In the genomic region with DNA sequence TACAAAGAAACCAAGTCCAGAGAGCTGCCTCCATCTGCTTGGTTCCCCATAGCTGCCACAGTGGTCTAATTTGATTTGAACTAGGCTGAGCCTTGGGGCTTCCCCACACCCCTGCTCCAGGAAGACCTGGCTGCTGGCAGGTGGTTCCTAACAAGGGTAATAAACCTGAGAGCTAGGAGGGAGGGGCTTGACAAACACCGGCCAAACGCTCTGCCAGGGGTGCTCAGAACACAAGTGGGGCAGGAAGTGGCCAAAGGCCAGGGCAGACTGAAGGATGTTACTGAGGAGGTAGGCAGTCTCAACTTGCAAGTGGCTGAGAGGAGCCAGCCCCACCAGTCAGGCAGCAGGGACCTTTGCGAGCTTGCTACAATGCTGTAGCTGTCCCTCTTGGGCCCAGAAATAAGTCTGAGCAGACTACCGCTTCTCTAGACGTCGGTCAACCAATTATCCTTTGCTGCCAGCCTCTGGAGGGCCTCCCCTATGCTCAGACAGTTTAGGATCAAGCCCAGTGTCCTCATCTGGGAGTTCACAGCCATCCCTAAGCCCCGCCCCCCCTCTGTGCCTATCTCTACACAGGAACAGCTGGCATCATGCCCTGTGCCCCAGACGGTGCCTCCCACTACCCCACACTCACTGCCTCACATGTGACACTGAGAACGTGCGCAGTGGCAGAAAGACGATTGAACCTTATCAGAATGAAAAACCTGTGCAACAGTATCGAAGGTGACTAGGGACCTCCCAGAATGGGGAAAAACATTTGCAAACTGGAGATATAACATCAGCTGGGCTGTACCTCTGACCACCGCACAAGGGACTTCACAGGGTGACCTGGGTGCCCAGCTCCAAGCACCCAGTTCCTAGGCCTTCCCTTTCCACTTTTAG, we compare ENCODE assay signal across 8 mouse cellular contexts. TPM values are rescaled to one million over a fixed set of nuclear protein-coding genes. Genes with fewer than 3 reads are reported as not detected.
DNase-seq lines count a peak whose midpoint lies in the region; ATAC-seq and TF ChIP-seq lines count a peak whose summit lies in the region.

No protein-coding gene starts in this region.

- H3K9me3 ChIP-seq in intestine, embryonic 14.5 days (ENCODE audit: control insufficient read depth, low read length): no peaks in the 10 kb centered on the region
- H3K9me3 ChIP-seq in lung, embryonic 14.5 days (ENCODE audit: low read depth, low read length): no peaks in the 10 kb centered on the region
- H3K9me3 ChIP-seq in forebrain, embryonic 13.5 days (replicated peaks): no peaks in the 10 kb centered on the region

- no peaks in the 10 kb centered on the region; the same call in 1 of the 2 replicates for H3K4me1 ChIP-seq in bone marrow, adult 2 months (ENCODE audit: control insufficient read depth, insufficient read depth, low read length)
- H3K4me1 ChIP-seq in intestine, embryonic 14.5 days (replicated peaks; ENCODE audit: control insufficient read depth, insufficient read depth, low read length): peaks cover 43% of the 10 kb centered on the region
- peaks cover 6% of the 10 kb centered on the region; the same call in 1 of the 2 replicates for H3K4me1 ChIP-seq in lung, embryonic 14.5 days (ENCODE audit: insufficient read depth)
- peaks cover 21% of the 10 kb centered on the region for H3K4me1 ChIP-seq in forebrain, embryonic 13.5 days

- H3K27me3 ChIP-seq in intestine, embryonic 14.5 days (replicated peaks; ENCODE audit: control insufficient read depth, insufficient read depth, low read length): no peaks in the 10 kb centered on the region
- H3K27me3 ChIP-seq in lung, embryonic 14.5 days (ENCODE audit: insufficient read depth, low read length): no peaks in the 10 kb centered on the region
- no peaks in the 10 kb centered on the region for H3K27me3 ChIP-seq in splenic B cell, adult 2 months (ENCODE audit: control insufficient read depth, insufficient read depth, low read length, poor library complexity, severe bottlenecking)
- H3K27me3 ChIP-seq in forebrain, embryonic 13.5 days: no peaks in the 10 kb centered on the region

- peak overlapping the region; percentile 87 for H3K27ac ChIP-seq in bone marrow, adult 2 months (ENCODE audit: control insufficient read depth, insufficient read depth, low read depth, low read length, poor library complexity)
- H3K27ac ChIP-seq in intestine, embryonic 14.5 days (ENCODE audit: low read depth): peak overlapping the region; percentile 77
- peak overlapping the region; percentile 67 for H3K27ac ChIP-seq in lung, embryonic 14.5 days (ENCODE audit: low read depth)
- no peak overlapping the region for H3K27ac ChIP-seq in forebrain, embryonic 13.5 days

- intact Hi-C loops in gastrocnemius, postnatal 14 days (cut with DNase I; ENCODE audit: low total_unique reads): no loop called here

- no peaks in the 10 kb centered on the region for H3K36me3 ChIP-seq in intestine, embryonic 14.5 days (ENCODE audit: control insufficient read depth, insufficient read depth, low read length)
- H3K36me3 ChIP-seq in lung, embryonic 14.5 days (ENCODE audit: insufficient read depth): no peaks in the 10 kb centered on the region
- no peaks in the 10 kb centered on the region for H3K36me3 ChIP-seq in splenic B cell, adult 2 months (ENCODE audit: control insufficient read depth, insufficient read depth, low read length, poor library complexity, severe bottlenecking)
- no peaks in the 10 kb centered on the region for H3K36me3 ChIP-seq in forebrain, embryonic 13.5 days (ENCODE audit: poor library complexity, severe bottlenecking)

- no peak overlapping the region for H3K4me3 ChIP-seq in bone marrow, adult 2 months (replicated peaks; ENCODE audit: control insufficient read depth, low read depth, low read length)
- H3K4me3 ChIP-seq in intestine, embryonic 14.5 days (ENCODE audit: low read depth, low read length): no peak overlapping the region
- H3K4me3 ChIP-seq in lung, embryonic 14.5 days (ENCODE audit: low read depth, low read length): no peak overlapping the region
- H3K4me3 ChIP-seq in forebrain, embryonic 13.5 days: no peak overlapping the region

- ATAC-seq in intestine, embryonic 14.5 days (replicated peaks; ENCODE audit: low FRiP score, low TSS enrichment, low read depth): peak; percentile 75
- ATAC-seq in lung, embryonic 14.5 days (ENCODE audit: insufficient read depth): 0 out of 2 replicates have a peak, but pooled peaks have one; percentile 38
- no peak for ATAC-seq in forebrain, embryonic 13.5 days

- no peak for TF ChIP-seq CTCF in bone marrow, adult 2 months (IDR thresholded peaks at IDR 0.05; ENCODE audit: control insufficient read depth, insufficient read depth, low read length)
- no peak for TF ChIP-seq CTCF in lung, embryonic 14.5 days (IDR thresholded peaks at IDR 0.05; ENCODE audit: low read depth)

- peak overlapping the region; percentile 13; the same call in 1 of the 2 replicates for H3K4me2 ChIP-seq in intestine, embryonic 14.5 days (ENCODE audit: low read length)
- H3K4me2 ChIP-seq in lung, embryonic 14.5 days: no peak overlapping the region
- H3K4me2 ChIP-seq in forebrain, embryonic 13.5 days: no peak overlapping the region

- TF ChIP-seq POLR2A in bone marrow, adult 2 months (IDR thresholded peaks at IDR 0.05; ENCODE audit: borderline replicate concordance, control insufficient read depth, low read depth, low read length): no peak

- peak; percentile 24 for DNase-seq in kidney, adult 18-20 months
- no peak for DNase-seq in kidney, adult 8-10 months
- no peak for DNase-seq in intestine, embryonic 14.5 days (ENCODE audit: low spot score)
- DNase-seq in lung, embryonic 14.5 days: no peak
- DNase-seq in splenic B cell, adult 2 months (ENCODE audit: low read depth, low spot score): peak; percentile 23
- no peak for DNase-seq in gastrocnemius, postnatal 14 days

- 0 out of 2 replicates have a peak overlapping the region, but pooled peaks have one; percentile 3 for H3K9ac ChIP-seq in intestine, embryonic 14.5 days (ENCODE audit: low read length)
- no peak overlapping the region for H3K9ac ChIP-seq in lung, embryonic 14.5 days
- H3K9ac ChIP-seq in forebrain, embryonic 13.5 days: no peak overlapping the region

- 25% methylated on average over 13 of the region's 13 CpGs for WGBS in bone marrow, adult 2 months
- WGBS in intestine, embryonic 14.5 days: 51% methylated on average over 13 of the region's 13 CpGs
- 45% methylated on average over 13 of the region's 13 CpGs for WGBS in lung, embryonic 14.5 days
- 62% methylated on average over 13 of the region's 13 CpGs for WGBS in forebrain, embryonic 13.5 days

RNA-seq across cellular contexts. Expression of a gene that starts 11.6 kb away (rescaled TPM):
- polyA plus RNA-seq in bone marrow, adult 2 months (2011; ENCODE audit: insufficient read depth, insufficient read length, low replicate concordance, missing spikeins): 4.8 and 5.0 TPM in 2 replicates
- 17.0 and 21.7 TPM in 2 replicates for polyA plus RNA-seq in intestine, embryonic 14.5 days (2014; fragmentation: Nextera tagmentation; extraction: Ambion mirVana)
- 5.3 and 6.7 TPM in 2 replicates for polyA plus RNA-seq in lung, embryonic 14.5 days (2014; fragmentation: Nextera tagmentation; extraction: Ambion mirVana)
- polyA plus RNA-seq in forebrain, embryonic 13.5 days (2015; fragmentation: Nextera tagmentation; extraction: Ambion mirVana): 1.1 and 1.3 TPM in 2 replicates
- 1 to 10 TPM; 3.9 to 5.6 TPM for total RNA-seq in gastrocnemius, postnatal 14 days (2021)

Comparison
In these comparisons a context has a peak if more than half of its experiments do, and no peak if none do; other contexts are left out.
1. DNase-seq: peak in kidney, adult 18-20 months (single experiment) and splenic B cell, adult 2 months (single experiment); none in kidney, adult 8-10 months (0 of 2), intestine, embryonic 14.5 days (single experiment), lung, embryonic 14.5 days (single experiment) and gastrocnemius, postnatal 14 days (single experiment).